Mouse (Mus musculus): Measurements from ENCODE around the gene Nek11.

GRCm38 (mm10) chr9:105274925-105275324 is 120.4 kb downstream of the Nek11 start:
- TF ChIP-seq CTCF (IDR thresholded peaks at IDR 0.05; ENCODE audit: low read depth, low read length) (no peak), GATA1 (IDR thresholded peaks at IDR 0.05; ENCODE audit: borderline replicate concordance, low read length) (no peak), TAL1 (conservative IDR thresholded peaks at IDR 0.05; ENCODE audit: low read depth, low read length) (no peak)

Data from G1E (cell line).